Mouse (Mus musculus) kidney, postnatal 0 days (tissue): ENCODE measurements around the gene Nepn. TPM values are rescaled to one million over a fixed set of nuclear protein-coding genes. Genes with fewer than 3 reads are reported as not detected.

Source experiments
- ATAC-seq: fragments of 200-750 bp; cut with Nextera tagmentation; replicated peaks from 2 replicates; pipeline ENCODE4 v1.8.0; 2017; ENCODE audit warnings: low read depth, moderate number of reproducible peaks, moderate TSS enrichment, moderate library complexity; ENCODE audit not compliant: low FRiP score
- DNase-seq: peaks from one replicate; pipeline ENCODE4 v3.0.0-alpha.2; 2016; ENCODE audit warnings: low spot score
- H3K27ac ChIP-seq: fragments of 300-500 bp; sonication (generic); 2 replicates; pipeline ENCODE4 v1.5.1; 2014; ENCODE audit warnings: mild to moderate bottlenecking
- H3K27me3 ChIP-seq: fragments of 300-500 bp; sonication (generic); 2 replicates; pipeline ENCODE4 v1.6.1; 2014; ENCODE audit warnings: low read length, mixed read lengths; ENCODE audit not compliant: insufficient read depth
- H3K36me3 ChIP-seq: fragments of 300-500 bp; sonication (generic); 2 replicates; pipeline ENCODE4 v1.6.1; 2014; ENCODE audit warnings: low read length, mixed read lengths; ENCODE audit not compliant: insufficient read depth
- H3K4me1 ChIP-seq: fragments of 300-500 bp; sonication (generic); replicated peaks from 2 replicates; pipeline ENCODE4 v1.6.1; 2014; ENCODE audit warnings: antibody characterized with exemption, low read length, mixed read lengths; ENCODE audit not compliant: insufficient read depth
- H3K4me2 ChIP-seq: fragments of 300-500 bp; sonication (generic); 2 replicates; pipeline ENCODE4 v1.6.1; 2014; ENCODE audit warnings: mild to moderate bottlenecking, low read length, moderate library complexity, mixed read lengths
- H3K4me3 ChIP-seq: fragments of 300-500 bp; sonication (generic); replicated peaks from 2 replicates; pipeline ENCODE4 v1.5.1; 2014; ENCODE audit warnings: low read depth, low read length
- H3K9ac ChIP-seq: fragments of 300-500 bp; sonication (generic); 2 replicates; pipeline ENCODE4 v1.6.1; 2014; ENCODE audit warnings: low read depth, low read length
- H3K9me3 ChIP-seq: fragments of 300-500 bp; sonication (generic); replicated peaks from 2 replicates; pipeline ENCODE4 v1.6.1; 2016; ENCODE audit warnings: low read length, inconsistent platforms, mixed read lengths
- CTCF ChIP-seq: IDR thresholded peaks from 2 replicates; pipeline ENCODE4 v1.5.1; 2016; ENCODE audit warnings: antibody characterized with exemption, low read depth, mild to moderate bottlenecking, moderate library complexity
- WGBS: fragments of 180-500 bp; shearing (Covaris S2); extraction: QIAGEN DNeasy Blood & Tissue Kit; methylation state at CpG from one replicate; pipeline ENCODE4 v1.1.7; 2014; 5-methylcytosine and 5-hydroxymethylcytosine counted together
- polyA plus RNA-seq: library from polyadenylated mRNA; unstranded; fragments of >200 nt; fragmentation: Nextera tagmentation; extraction: Ambion mirVana; gene quantifications from 2 replicates; pipeline ENCODE4 v1.2.1, GENCODE M21; 2015

The Nepn gene
- polyA plus RNA-seq, 1 experiment from 2014 or later: 2.4 TPM

- H3K36me3 ChIP-seq: no peaks in the 10 kb centered on the region
- no peaks in the 10 kb centered on the region for H3K4me1 ChIP-seq
- H3K27ac ChIP-seq: no peak overlapping the region
- no peak for DNase-seq
- no peak overlapping the region for H3K9ac ChIP-seq
- H3K4me2 ChIP-seq: no peak overlapping the region
- WGBS: 80% methylated on average over 2 of the region's 2 CpGs
- no peak overlapping the region for H3K4me3 ChIP-seq
- no peaks in the 10 kb centered on the region for H3K9me3 ChIP-seq
- ATAC-seq: no peak
- H3K27me3 ChIP-seq: no peaks in the 10 kb centered on the region
- TF ChIP-seq CTCF: no peak
These were observed 2.4 kb downstream of the Nepn start for GRCm38 (mm10) chr10:52391208-52391607.

GRCm38 (mm10) chr10:52396647-52397046 lies 7.9 kb downstream of the Nepn start:
- H3K4me1 ChIP-seq: no peaks in the 10 kb centered on the region
- H3K27ac ChIP-seq: no peak overlapping the region
- 76% methylated on average over 3 of the region's 3 CpGs for WGBS
- TF ChIP-seq CTCF: no peak
- H3K36me3 ChIP-seq: no peaks in the 10 kb centered on the region
- no peak overlapping the region for H3K4me3 ChIP-seq
- peak; percentile 7 for DNase-seq
- no peak overlapping the region for H3K9ac ChIP-seq
- ATAC-seq: no peak
- no peak overlapping the region for H3K4me2 ChIP-seq
- H3K27me3 ChIP-seq: no peaks in the 10 kb centered on the region
- no peaks in the 10 kb centered on the region for H3K9me3 ChIP-seq

- no peaks in the 10 kb centered on the region for H3K4me1 ChIP-seq
- no peak for TF ChIP-seq CTCF
- H3K9ac ChIP-seq: no peak overlapping the region
- no peak overlapping the region for H3K27ac ChIP-seq
- no peak overlapping the region for H3K4me3 ChIP-seq
- H3K36me3 ChIP-seq: no peaks in the 10 kb centered on the region
- H3K27me3 ChIP-seq: no peaks in the 10 kb centered on the region
- ATAC-seq (no peak), DNase-seq (no peak)
- H3K9me3 ChIP-seq: no peaks in the 10 kb centered on the region
- no peak overlapping the region for H3K4me2 ChIP-seq
- WGBS: 74% methylated on average over 2 of the region's 2 CpGs
These were observed 9.9 kb downstream of the Nepn start for GRCm38 (mm10) chr10:52398715-52399114.

- no peaks in the 10 kb centered on the region for H3K4me1 ChIP-seq
- TF ChIP-seq CTCF: no peak
- no peak overlapping the region for H3K4me3 ChIP-seq
- H3K36me3 ChIP-seq: no peaks in the 10 kb centered on the region
- no peak overlapping the region for H3K4me2 ChIP-seq
- no peaks in the 10 kb centered on the region for H3K9me3 ChIP-seq
- WGBS: 57% methylated on average over 3 of the region's 3 CpGs
- H3K27ac ChIP-seq: no peak overlapping the region
- no peaks in the 10 kb centered on the region for H3K27me3 ChIP-seq
- ATAC-seq (no peak), DNase-seq (no peak)
- H3K9ac ChIP-seq: no peak overlapping the region
These were observed 10.9 kb downstream of the Nepn start for GRCm38 (mm10) chr10:52399722-52400121.

DNA sequence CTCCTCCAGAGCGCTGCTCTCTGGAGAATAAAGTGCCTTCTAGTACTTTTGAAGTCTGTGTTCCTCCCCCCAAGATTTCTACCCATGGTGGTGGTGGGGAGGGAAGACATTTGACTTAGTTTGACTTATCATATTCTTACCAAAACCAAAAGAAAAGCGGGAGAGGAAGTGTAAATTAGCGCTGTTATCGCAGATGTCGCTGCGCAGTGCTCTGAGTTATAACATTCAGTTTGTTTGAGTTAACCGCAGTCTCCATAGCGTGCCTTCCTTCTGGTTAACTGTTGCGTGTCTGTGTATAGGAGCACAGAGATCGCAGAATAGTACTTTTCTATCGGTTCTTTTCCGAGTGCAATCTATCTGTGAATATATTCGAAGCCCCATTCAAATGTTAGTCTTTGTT lies 16.4 kb downstream of the Nepn start:
- H3K4me3 ChIP-seq: no peak overlapping the region
- no peak for TF ChIP-seq CTCF
- H3K9me3 ChIP-seq: no peaks in the 10 kb centered on the region
- WGBS: 88% methylated on average over 13 of the region's 13 CpGs
- H3K27ac ChIP-seq: no peak overlapping the region
- H3K36me3 ChIP-seq: no peaks in the 10 kb centered on the region
- ATAC-seq (no peak), DNase-seq (no peak)
- no peak overlapping the region for H3K9ac ChIP-seq
- H3K27me3 ChIP-seq: no peaks in the 10 kb centered on the region
- no peak overlapping the region for H3K4me2 ChIP-seq
- H3K4me1 ChIP-seq: no peaks in the 10 kb centered on the region

DNA sequence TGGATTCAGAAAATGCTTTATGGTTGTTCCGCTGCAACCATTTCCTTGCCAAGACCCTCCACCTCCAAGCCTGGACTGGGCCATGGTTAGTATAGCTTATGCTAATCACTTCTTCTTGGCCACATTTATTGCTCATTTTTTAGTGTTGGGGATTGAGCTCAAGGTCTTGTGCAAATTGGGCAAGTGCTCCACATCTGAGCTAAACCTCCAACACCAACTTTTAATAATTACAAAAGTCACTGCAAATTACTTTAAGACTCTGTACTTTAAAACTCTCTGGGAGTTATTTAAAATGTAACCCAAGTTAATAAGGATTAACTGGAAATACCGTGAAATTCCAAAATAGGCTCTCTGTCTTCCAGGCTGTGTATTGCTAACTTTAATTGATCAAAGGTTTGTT lies 18.8 kb downstream of the Nepn start:
- H3K4me2 ChIP-seq: no peak overlapping the region
- 78% methylated on average over 2 of the region's 2 CpGs for WGBS
- no peaks in the 10 kb centered on the region for H3K9me3 ChIP-seq
- no peak for DNase-seq
- H3K4me3 ChIP-seq: no peak overlapping the region
- peak overlapping the region; percentile 10; the same call in 1 of the 2 replicates for H3K27ac ChIP-seq
- H3K27me3 ChIP-seq: no peaks in the 10 kb centered on the region
- H3K4me1 ChIP-seq: no peaks in the 10 kb centered on the region
- no peak for TF ChIP-seq CTCF
- no peak overlapping the region for H3K9ac ChIP-seq
- no peaks in the 10 kb centered on the region for H3K36me3 ChIP-seq
- ATAC-seq: no peak

- H3K4me3 ChIP-seq: no peak overlapping the region
- H3K4me1 ChIP-seq: no peaks in the 10 kb centered on the region
- no peak for TF ChIP-seq CTCF
- no peak for ATAC-seq
- no peak overlapping the region for H3K4me2 ChIP-seq
- H3K27me3 ChIP-seq: no peaks in the 10 kb centered on the region
- no peak overlapping the region for H3K9ac ChIP-seq
- no peak overlapping the region for H3K27ac ChIP-seq
- no peak for DNase-seq
- H3K36me3 ChIP-seq: no peaks in the 10 kb centered on the region
- H3K9me3 ChIP-seq: no peaks in the 10 kb centered on the region
- 90% methylated on average over 2 of the region's 2 CpGs for WGBS
These were observed 26.2 kb downstream of the Nepn start for GRCm38 (mm10) chr10:52415020-52415419.
